Mouse (Mus musculus): ENCODE measurements around the gene Mast1. TPM values are rescaled to one million over a fixed set of nuclear protein-coding genes. Genes with fewer than 3 reads are reported as not detected.

Gene Mast1
- polyA plus RNA-seq, 1 experiment from 2014 or later = 2.8 TPM

DNA sequence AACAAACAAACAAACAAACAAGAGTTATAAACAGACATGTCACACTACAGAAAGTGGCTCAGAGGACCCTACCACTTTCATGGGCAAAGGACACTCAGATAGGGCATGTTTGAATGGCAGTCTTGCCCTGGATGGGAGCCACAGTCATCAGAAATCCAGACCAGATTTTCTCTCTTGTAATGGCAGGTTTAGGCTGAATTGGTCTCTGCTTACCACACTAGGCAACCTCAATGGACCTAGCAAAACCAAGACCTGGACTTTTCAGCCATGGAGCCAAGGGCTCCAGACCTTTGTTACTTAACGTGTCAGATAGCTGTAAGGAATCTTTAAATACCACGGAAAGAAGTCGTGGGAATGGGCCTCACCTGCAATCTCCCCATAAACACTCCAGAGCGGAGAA, 6.5 kb upstream of the Mast1 start:
- H3K27me3 ChIP-seq (ENCODE audit: control insufficient read depth, insufficient read depth, low read length) = peaks cover 39% of the 10 kb centered on the region
- ATAC-seq (replicated peaks; ENCODE audit: insufficient number of reproducible peaks, low FRiP score, low TSS enrichment, low read depth) = no peak

DNA sequence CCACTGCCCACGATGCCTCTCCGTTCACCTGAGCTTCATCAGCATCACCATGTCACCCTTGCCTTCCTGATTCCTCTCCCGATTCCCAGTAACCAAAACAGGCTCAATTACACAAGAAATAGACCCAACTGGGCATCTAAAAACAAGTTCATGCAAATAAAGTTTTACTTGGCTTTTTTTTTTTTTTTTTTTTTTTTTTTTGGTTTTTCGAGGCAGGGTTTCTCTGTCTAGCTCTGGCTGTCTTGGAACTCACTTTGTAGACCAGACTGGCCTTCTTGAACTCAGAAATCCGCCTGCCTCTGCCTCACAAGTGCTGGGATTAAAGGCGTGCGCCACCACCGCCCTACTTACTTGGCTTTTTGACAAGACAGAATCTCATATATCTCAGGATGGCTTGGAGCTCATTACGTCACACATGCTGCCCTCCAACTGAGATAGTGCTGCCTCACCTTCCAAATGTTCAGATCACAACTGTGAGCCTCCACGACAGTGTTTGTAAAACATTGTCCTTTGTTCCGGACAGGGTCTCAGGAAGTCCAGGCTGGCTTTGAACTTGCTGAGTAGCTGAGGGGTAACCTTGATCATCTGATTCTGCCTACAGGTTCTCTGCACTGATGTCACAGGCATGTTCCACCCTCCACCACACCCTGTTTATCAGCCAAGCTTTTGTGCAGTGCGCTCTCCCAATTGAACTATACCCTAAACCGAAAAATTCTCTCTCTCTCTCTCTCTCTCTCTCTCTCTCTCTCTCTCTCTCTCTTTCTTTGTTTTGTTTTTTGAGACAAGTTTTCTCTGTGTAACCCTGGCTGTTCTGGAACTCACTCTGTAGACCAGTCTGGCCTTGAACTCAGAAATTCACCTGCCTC, 694 bp upstream of the Mast1 start:
- H3K27me3 ChIP-seq (ENCODE audit: control insufficient read depth, insufficient read depth, low read length) = peaks cover 37% of the 10 kb centered on the region
- H3K27ac ChIP-seq (replicated peaks; ENCODE audit: low read depth, low read length) = no peak overlapping the region
- H3K4me1 ChIP-seq (ENCODE audit: control insufficient read depth, insufficient read depth, low read length) = peaks cover 9% of the 10 kb centered on the region
- H3K36me3 ChIP-seq (replicated peaks; ENCODE audit: control insufficient read depth, insufficient read depth, low read depth, low read length) = no peaks in the 10 kb centered on the region
- no peaks in the 10 kb centered on the region for H3K9me3 ChIP-seq (replicated peaks; ENCODE audit: control insufficient read depth, low read length)
- DNase-seq (ENCODE audit: low spot score) (no peak), ATAC-seq (replicated peaks; ENCODE audit: insufficient number of reproducible peaks, low FRiP score, low TSS enrichment, low read depth) (no peak)
- no peak overlapping the region for H3K9ac ChIP-seq (replicated peaks; ENCODE audit: low read length)
- 70% methylated on average over 13 of the region's 13 CpGs for WGBS
- peak overlapping the region; percentile 42; the same call in 1 of the 2 replicates for H3K4me3 ChIP-seq (ENCODE audit: low read depth, low read length)
- H3K4me2 ChIP-seq (ENCODE audit: low read depth, low read length) = no peak overlapping the region; the same call in 1 of the 2 replicates

More for the DNA sequence above, 6.5 kb upstream of the Mast1 start:
- H3K9ac ChIP-seq (replicated peaks; ENCODE audit: low read length) = no peak overlapping the region
- no peak overlapping the region for H3K4me2 ChIP-seq (ENCODE audit: low read depth, low read length)
- H3K36me3 ChIP-seq (replicated peaks; ENCODE audit: control insufficient read depth, insufficient read depth, low read depth, low read length) = no peaks in the 10 kb centered on the region
- H3K4me1 ChIP-seq (ENCODE audit: control insufficient read depth, insufficient read depth, low read length) = peaks cover 4% of the 10 kb centered on the region
- no peak overlapping the region for H3K4me3 ChIP-seq (ENCODE audit: low read depth, low read length)
- H3K27ac ChIP-seq (replicated peaks; ENCODE audit: low read depth, low read length) = no peak overlapping the region
- H3K9me3 ChIP-seq (replicated peaks; ENCODE audit: control insufficient read depth, low read length) = no peaks in the 10 kb centered on the region
- DNase-seq (ENCODE audit: low spot score) = peak; percentile 26
- 18% methylated on average over 4 of the region's 4 CpGs for WGBS

DNA sequence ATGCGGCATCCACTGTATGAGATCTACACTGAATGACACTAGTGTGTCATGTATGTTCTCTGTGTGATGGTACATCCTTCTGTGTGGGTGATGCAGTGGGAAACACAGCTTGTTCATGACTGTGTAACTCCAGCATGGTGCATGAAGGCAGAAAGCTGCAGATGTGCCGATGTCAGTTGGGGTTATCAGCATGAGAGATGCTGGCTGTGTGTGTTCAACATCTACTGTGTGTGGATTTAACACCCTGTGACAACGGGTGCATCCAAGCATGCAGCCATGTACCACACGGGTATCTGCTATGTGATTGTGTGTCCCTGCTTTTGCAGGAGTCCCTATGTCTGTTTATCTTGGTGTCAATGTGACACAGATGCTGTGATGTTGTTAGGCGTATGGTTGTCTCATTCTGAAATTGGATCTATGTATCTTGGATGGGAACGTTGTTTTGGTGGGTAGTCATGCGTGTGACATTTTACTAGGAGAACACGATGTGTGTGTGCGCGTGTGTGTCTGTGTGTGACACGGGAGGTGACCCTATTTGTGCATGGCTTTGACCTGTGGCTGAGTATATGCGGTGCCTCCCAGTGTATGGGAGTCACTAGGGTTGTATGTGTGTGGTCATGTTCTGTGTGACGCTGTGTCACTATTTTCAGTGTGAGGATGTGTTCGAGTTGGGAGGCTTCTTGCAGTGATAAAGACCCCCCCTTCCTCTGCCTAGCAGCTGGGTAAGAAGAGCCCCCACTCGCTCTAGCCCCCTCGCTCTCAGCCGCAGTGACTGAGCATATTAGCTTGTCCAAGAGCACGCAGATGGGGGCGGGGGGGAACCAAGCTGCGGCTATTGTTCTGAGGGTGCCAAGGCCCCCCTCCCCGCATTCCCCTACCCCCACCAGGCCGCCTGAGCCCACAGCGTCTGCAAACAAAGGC, 858 bp downstream of the Mast1 start:
- H3K27me3 ChIP-seq (ENCODE audit: control insufficient read depth, insufficient read depth, low read length) = peaks cover 37% of the 10 kb centered on the region
- peak overlapping the region; percentile 57 for H3K9ac ChIP-seq (replicated peaks; ENCODE audit: low read length)
- H3K4me3 ChIP-seq (ENCODE audit: low read depth, low read length) = peak overlapping the region; percentile 42
- H3K27ac ChIP-seq (replicated peaks; ENCODE audit: low read depth, low read length) = no peak overlapping the region
- H3K36me3 ChIP-seq (replicated peaks; ENCODE audit: control insufficient read depth, insufficient read depth, low read depth, low read length) = no peaks in the 10 kb centered on the region
- WGBS = 22% methylated on average over 22 of the region's 23 CpGs
- ATAC-seq (replicated peaks; ENCODE audit: insufficient number of reproducible peaks, low FRiP score, low TSS enrichment, low read depth) (0 out of 2 replicates have a peak, but pooled peaks have one; percentile 37), DNase-seq (ENCODE audit: low spot score) (no peak)
- peak overlapping the region; percentile 87 for H3K4me2 ChIP-seq (ENCODE audit: low read depth, low read length)
- no peaks in the 10 kb centered on the region for H3K9me3 ChIP-seq (replicated peaks; ENCODE audit: control insufficient read depth, low read length)
- H3K4me1 ChIP-seq (ENCODE audit: control insufficient read depth, insufficient read depth, low read length) = peaks cover 9% of the 10 kb centered on the region

DNA sequence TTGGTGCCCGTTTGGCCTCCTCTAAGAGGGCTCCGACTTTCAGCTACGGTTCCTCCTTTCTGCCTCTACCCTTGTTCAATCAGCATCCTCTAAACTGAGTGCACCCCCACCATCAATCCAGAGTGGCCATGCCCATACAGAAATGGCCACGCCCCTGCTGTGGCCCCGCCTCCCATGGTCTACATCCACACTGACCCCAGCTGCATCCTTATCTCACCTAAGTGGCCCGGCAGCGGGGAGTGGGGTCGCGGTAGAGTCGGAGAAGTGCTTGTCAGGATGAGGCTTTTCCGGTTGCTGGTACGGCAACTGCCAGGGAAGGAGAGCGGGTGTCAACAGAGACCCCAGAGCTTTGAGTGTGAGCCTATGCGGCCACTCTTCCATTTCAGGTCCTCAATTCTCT, 1.7 kb downstream of the Mast1 start:
- Histone ChIP-seq H3K27me3 (ENCODE audit: control insufficient read depth, insufficient read depth, low read length) (peaks cover 37% of the 10 kb centered on the region), H3K4me2 (ENCODE audit: low read depth, low read length) (peak overlapping the region; percentile 2; the same call in 1 of the 2 replicates), H3K4me1 (ENCODE audit: control insufficient read depth, insufficient read depth, low read length) (peaks cover 9% of the 10 kb centered on the region), H3K9me3 (replicated peaks; ENCODE audit: control insufficient read depth, low read length) (no peaks in the 10 kb centered on the region), H3K27ac (replicated peaks; ENCODE audit: low read depth, low read length) (no peak overlapping the region), H3K36me3 (replicated peaks; ENCODE audit: control insufficient read depth, insufficient read depth, low read depth, low read length) (no peaks in the 10 kb centered on the region), H3K9ac (replicated peaks; ENCODE audit: low read length) (no peak overlapping the region), H3K4me3 (ENCODE audit: low read depth, low read length) (no peak overlapping the region)
- WGBS = 3% methylated on average over 14 of the region's 14 CpGs
- ATAC-seq (replicated peaks; ENCODE audit: insufficient number of reproducible peaks, low FRiP score, low TSS enrichment, low read depth) (peak; percentile 35; the same call in 1 of the 2 replicates), DNase-seq (ENCODE audit: low spot score) (no peak)

DNA sequence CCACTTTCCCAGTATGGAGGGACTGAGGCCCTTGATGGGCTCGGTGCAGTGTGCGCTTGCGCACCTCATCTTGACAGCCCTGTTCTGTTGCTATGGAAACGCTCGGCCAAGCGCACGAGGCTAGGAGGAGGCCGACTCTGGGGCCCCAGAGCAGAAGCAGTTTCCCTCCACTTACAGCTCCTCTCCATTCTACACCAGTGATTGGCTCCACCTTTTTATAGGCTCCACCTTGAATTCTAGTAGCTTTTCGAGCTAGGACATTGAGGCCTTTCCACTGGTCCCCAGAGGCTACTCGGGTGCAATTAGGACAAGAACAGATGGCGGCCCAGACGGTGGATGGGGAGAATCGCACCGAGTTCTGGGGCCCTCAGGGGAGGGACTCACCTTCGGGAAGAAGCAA, 2.3 kb downstream of the Mast1 start:
- Histone ChIP-seq H3K9me3 (replicated peaks; ENCODE audit: control insufficient read depth, low read length) (no peaks in the 10 kb centered on the region), H3K27ac (replicated peaks; ENCODE audit: low read depth, low read length) (no peak overlapping the region)
- WGBS = 2% methylated on average over 15 of the region's 15 CpGs

DNA sequence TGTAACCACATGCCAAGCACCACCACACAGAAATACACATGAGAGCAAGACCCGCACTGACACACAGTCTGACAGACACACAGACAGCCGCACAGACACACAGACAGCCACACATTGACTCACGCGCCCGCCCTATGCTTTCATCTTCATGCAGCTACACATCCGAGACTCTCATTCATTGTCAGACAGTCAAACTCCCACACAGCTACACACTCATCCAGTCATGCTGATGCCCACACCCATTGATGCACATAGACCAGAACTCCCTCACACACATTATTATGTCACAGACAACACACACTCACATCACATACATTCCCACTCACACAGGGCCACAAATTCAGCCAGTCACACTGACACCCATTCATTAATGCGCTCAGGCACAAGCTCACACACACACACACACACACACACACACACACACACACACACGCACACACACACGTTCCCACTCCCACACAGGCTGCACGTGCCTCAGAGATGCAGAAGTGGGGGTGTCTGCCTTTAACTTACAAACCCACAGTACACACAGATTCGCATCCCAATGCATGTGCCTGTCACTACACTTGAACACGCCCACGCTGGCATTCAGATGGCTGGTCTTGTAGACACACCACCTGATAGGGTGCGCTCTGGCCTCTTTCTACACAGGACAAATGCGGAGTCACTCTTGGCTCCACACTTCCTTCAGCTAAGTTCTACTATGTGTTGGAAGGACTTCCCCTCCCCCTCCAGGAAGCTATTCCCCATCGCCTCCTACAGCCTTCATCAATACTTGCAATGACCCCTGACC, 3.2 kb downstream of the Mast1 start:
- Histone ChIP-seq H3K9me3 (replicated peaks; ENCODE audit: control insufficient read depth, low read length) (no peaks in the 10 kb centered on the region), H3K27ac (replicated peaks; ENCODE audit: low read depth, low read length) (no peak overlapping the region), H3K27me3 (ENCODE audit: control insufficient read depth, insufficient read depth, low read length) (peaks cover 47% of the 10 kb centered on the region), H3K9ac (replicated peaks; ENCODE audit: low read length) (no peak overlapping the region), H3K36me3 (replicated peaks; ENCODE audit: control insufficient read depth, insufficient read depth, low read depth, low read length) (no peaks in the 10 kb centered on the region), H3K4me1 (ENCODE audit: control insufficient read depth, insufficient read depth, low read length) (peaks cover 9% of the 10 kb centered on the region), H3K4me3 (ENCODE audit: low read depth, low read length) (no peak overlapping the region), H3K4me2 (ENCODE audit: low read depth, low read length) (no peak overlapping the region)
- WGBS = 80% methylated on average over 16 of the region's 16 CpGs
- ATAC-seq (replicated peaks; ENCODE audit: insufficient number of reproducible peaks, low FRiP score, low TSS enrichment, low read depth) (no peak), DNase-seq (ENCODE audit: low spot score) (no peak)

More for the DNA sequence above, 2.3 kb downstream of the Mast1 start:
- Histone ChIP-seq H3K36me3 (replicated peaks; ENCODE audit: control insufficient read depth, insufficient read depth, low read depth, low read length) (no peaks in the 10 kb centered on the region), H3K27me3 (ENCODE audit: control insufficient read depth, insufficient read depth, low read length) (peaks cover 40% of the 10 kb centered on the region), H3K4me2 (ENCODE audit: low read depth, low read length) (peak overlapping the region; percentile 16), H3K9ac (replicated peaks; ENCODE audit: low read length) (no peak overlapping the region), H3K4me3 (ENCODE audit: low read depth, low read length) (no peak overlapping the region), H3K4me1 (ENCODE audit: control insufficient read depth, insufficient read depth, low read length) (peaks cover 9% of the 10 kb centered on the region)
- peak; percentile 57 for ATAC-seq (replicated peaks; ENCODE audit: insufficient number of reproducible peaks, low FRiP score, low TSS enrichment, low read depth)
- DNase-seq (ENCODE audit: low spot score) = peak; percentile 83

DNA sequence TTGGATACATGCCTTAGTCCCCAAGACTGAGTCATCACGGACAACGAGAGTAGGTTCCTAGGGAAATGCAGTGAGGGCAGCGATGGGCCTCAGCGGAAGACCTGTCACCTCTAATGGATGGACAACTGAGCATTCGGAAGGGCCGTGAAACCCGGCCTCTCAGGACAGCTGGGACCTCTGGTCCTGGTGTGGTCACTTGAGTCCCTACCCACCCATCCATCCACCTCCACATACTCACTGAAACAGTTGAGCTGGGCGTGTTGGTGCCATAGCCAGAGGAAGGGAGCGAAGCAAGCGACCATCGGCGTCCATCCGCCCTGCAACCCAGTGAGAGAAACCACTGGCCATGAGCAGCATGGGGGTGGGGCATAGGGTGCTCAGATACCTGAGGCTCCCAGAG, 6.6 kb downstream of the Mast1 start:
- Histone ChIP-seq H3K9ac (replicated peaks; ENCODE audit: low read length) (no peak overlapping the region), H3K4me3 (ENCODE audit: low read depth, low read length) (no peak overlapping the region), H3K4me1 (ENCODE audit: control insufficient read depth, insufficient read depth, low read length) (peaks cover 5% of the 10 kb centered on the region; the same call in 1 of the 2 replicates), H3K27ac (replicated peaks; ENCODE audit: low read depth, low read length) (no peak overlapping the region), H3K4me2 (ENCODE audit: low read depth, low read length) (no peak overlapping the region), H3K27me3 (ENCODE audit: control insufficient read depth, insufficient read depth, low read length) (peaks cover 28% of the 10 kb centered on the region), H3K36me3 (replicated peaks; ENCODE audit: control insufficient read depth, insufficient read depth, low read depth, low read length) (no peaks in the 10 kb centered on the region), H3K9me3 (replicated peaks; ENCODE audit: control insufficient read depth, low read length) (no peaks in the 10 kb centered on the region)
- DNase-seq (ENCODE audit: low spot score) (no peak), ATAC-seq (replicated peaks; ENCODE audit: insufficient number of reproducible peaks, low FRiP score, low TSS enrichment, low read depth) (no peak)
- whole genome bisulfite sequencing = 86% methylated on average over 13 of the region's 13 CpGs

Measured in embryonic facial prominence, embryonic 11.5 days (tissue).